Mouse (Mus musculus) hindbrain, embryonic 10.5 days (tissue): Measurements from ENCODE around the gene Kif3c. TPM values are rescaled to one million over a fixed set of nuclear protein-coding genes. Genes with fewer than 3 reads are reported as not detected.

Experiments
- DNase-seq: peaks from one replicate; pipeline ENCODE4 v3.0.0-alpha.2; 2017; ENCODE audit warnings: low spot score
- H3K27ac ChIP-seq: fragments of 300-500 bp; sonication (generic); 2 replicates; pipeline ENCODE4 v1.5.1; 2016; ENCODE audit warnings: mild to moderate bottlenecking, moderate library complexity
- H3K27me3 ChIP-seq: fragments of 300-500 bp; sonication (generic); 2 replicates; pipeline ENCODE4 v1.6.1; 2016; ENCODE audit warnings: mild to moderate bottlenecking; ENCODE audit not compliant: poor library complexity, insufficient read depth, severe bottlenecking
- H3K36me3 ChIP-seq: fragments of 300-500 bp; sonication (generic); 2 replicates; pipeline ENCODE4 v1.6.1; 2016; ENCODE audit warnings: mild to moderate bottlenecking, moderate library complexity
- H3K4me1 ChIP-seq: fragments of 300-500 bp; sonication (generic); replicated peaks from 2 replicates; pipeline ENCODE4 v1.6.1; 2016; ENCODE audit warnings: mild to moderate bottlenecking
- H3K4me3 ChIP-seq: fragments of 300-500 bp; sonication (generic); 2 replicates; pipeline ENCODE4 v1.5.1; 2016; ENCODE audit warnings: mild to moderate bottlenecking, moderate library complexity
- H3K9me3 ChIP-seq: fragments of 300-500 bp; sonication (generic); 2 replicates; pipeline ENCODE4 v1.6.1; 2016; ENCODE audit warnings: mild to moderate bottlenecking, moderate library complexity
- WGBS: fragments of 180-500 bp; shearing (Covaris S2); methylation state at CpG from one replicate; pipeline ENCODE4 v1.1.7; 2016; 5-methylcytosine and 5-hydroxymethylcytosine counted together
- polyA plus RNA-seq: library from polyadenylated mRNA; unstranded; fragments of >200 nt; fragmentation: Nextera tagmentation; extraction: Ambion mirVana; gene quantifications from 2 replicates; pipeline ENCODE4 v1.2.1, GENCODE M21; 2016

Gene Kif3c
- polyA plus RNA-seq, 1 experiment from 2014 or later, result 32.5 TPM

GRCm38 (mm10) chr12:3373566-3373965 is 8.6 kb downstream of the Kif3c start:
- Histone ChIP-seq H3K27ac (no peak overlapping the region), H3K9me3 (no peaks in the 10 kb centered on the region), H3K36me3 (peaks cover 39% of the 10 kb centered on the region), H3K27me3 (no peaks in the 10 kb centered on the region), H3K4me3 (no peak overlapping the region), H3K4me1 (peaks cover 38% of the 10 kb centered on the region)
- no peak for DNase-seq
- WGBS, result 92% methylated on average over 6 of the region's 6 CpGs

GRCm38 (mm10) chr12:3374552-3374951 is 9.6 kb downstream of the Kif3c start:
- Histone ChIP-seq H3K27me3 (no peaks in the 10 kb centered on the region), H3K4me3 (no peak overlapping the region), H3K27ac (no peak overlapping the region), H3K9me3 (no peaks in the 10 kb centered on the region), H3K36me3 (peaks cover 37% of the 10 kb centered on the region), H3K4me1 (peaks cover 28% of the 10 kb centered on the region)
- WGBS, result 79% methylated on average over 5 of the region's 5 CpGs
- DNase-seq, result no peak

- DNase-seq, result no peak
- H3K4me3 ChIP-seq, result no peak overlapping the region
Measured at GRCm38 (mm10) chr12:3377190-3377589, 12.3 kb downstream of the Kif3c start.

GRCm38 (mm10) chr12:3377755-3378154 is 12.8 kb downstream of the Kif3c start:
- WGBS, result 81% methylated on average over 5 of the region's 5 CpGs
- no peak overlapping the region for H3K27ac ChIP-seq
- H3K9me3 ChIP-seq, result no peaks in the 10 kb centered on the region
- no peaks in the 10 kb centered on the region for H3K4me1 ChIP-seq
- no peak overlapping the region for H3K4me3 ChIP-seq
- peaks cover 61% of the 10 kb centered on the region for H3K36me3 ChIP-seq
- DNase-seq, result no peak
- H3K27me3 ChIP-seq, result no peaks in the 10 kb centered on the region

More at GRCm38 (mm10) chr12:3377190-3377589, 12.3 kb downstream of the Kif3c start:
- Histone ChIP-seq H3K27ac (no peak overlapping the region), H3K36me3 (peaks cover 55% of the 10 kb centered on the region), H3K27me3 (no peaks in the 10 kb centered on the region), H3K4me1 (peaks cover 2% of the 10 kb centered on the region; the same call in 1 of the 2 replicates), H3K9me3 (no peaks in the 10 kb centered on the region)
- WGBS, result 25% methylated on average over 3 of the region's 3 CpGs

- WGBS, result 78% methylated on average over 1 of the region's 1 CpGs
Measured at GRCm38 (mm10) chr12:3384860-3385259, 19.9 kb downstream of the Kif3c start.

GRCm38 (mm10) chr12:3385271-3385670 is 20.3 kb downstream of the Kif3c start:
- 84% methylated on average over 6 of the region's 6 CpGs for WGBS
- no peak for DNase-seq
- H3K27me3 ChIP-seq, result no peaks in the 10 kb centered on the region
- H3K36me3 ChIP-seq, result peaks cover 90% of the 10 kb centered on the region
- H3K27ac ChIP-seq, result no peak overlapping the region
- no peak overlapping the region for H3K4me3 ChIP-seq
- H3K9me3 ChIP-seq, result 0 out of 2 replicates have a peak, but pooled peaks cover 2% of the 10 kb centered on the region
- H3K4me1 ChIP-seq, result 0 out of 2 replicates have a peak, but pooled peaks cover 8% of the 10 kb centered on the region

More at GRCm38 (mm10) chr12:3384860-3385259, 19.9 kb downstream of the Kif3c start:
- H3K27me3 ChIP-seq, result no peaks in the 10 kb centered on the region
- H3K4me1 ChIP-seq, result 0 out of 2 replicates have a peak, but pooled peaks cover 8% of the 10 kb centered on the region
- H3K27ac ChIP-seq, result no peak overlapping the region
- H3K9me3 ChIP-seq, result 0 out of 2 replicates have a peak, but pooled peaks cover 2% of the 10 kb centered on the region
- DNase-seq, result no peak
- peaks cover 86% of the 10 kb centered on the region for H3K36me3 ChIP-seq
- H3K4me3 ChIP-seq, result no peak overlapping the region

DNA sequence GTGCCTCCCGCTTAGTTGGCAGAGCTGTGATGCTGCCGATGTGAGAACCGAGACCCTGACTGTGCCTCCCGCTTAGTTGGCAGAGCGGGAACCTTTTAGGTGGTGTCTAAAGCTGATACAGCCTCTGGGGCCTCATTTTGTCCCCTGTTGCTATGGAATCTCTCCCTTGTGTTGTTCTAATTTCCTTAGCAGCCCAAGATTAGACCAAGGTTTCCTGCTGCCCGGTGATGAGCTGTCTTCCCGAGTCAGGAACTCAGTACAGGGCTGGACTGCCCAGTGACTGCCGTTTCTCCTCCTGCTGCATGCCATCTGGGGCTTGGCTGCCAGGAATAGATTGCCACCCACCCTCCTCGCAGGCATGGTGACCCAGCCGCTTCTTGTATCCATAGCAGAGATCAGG is 21.0 kb downstream of the Kif3c start:
- no peak for DNase-seq
- peaks cover 89% of the 10 kb centered on the region for H3K36me3 ChIP-seq
- H3K4me3 ChIP-seq, result no peak overlapping the region
- H3K4me1 ChIP-seq, result 0 out of 2 replicates have a peak, but pooled peaks cover 8% of the 10 kb centered on the region
- WGBS, result 82% methylated on average over 10 of the region's 10 CpGs
- H3K27me3 ChIP-seq, result no peaks in the 10 kb centered on the region
- no peak overlapping the region for H3K27ac ChIP-seq
- H3K9me3 ChIP-seq, result 0 out of 2 replicates have a peak, but pooled peaks cover 2% of the 10 kb centered on the region

DNA sequence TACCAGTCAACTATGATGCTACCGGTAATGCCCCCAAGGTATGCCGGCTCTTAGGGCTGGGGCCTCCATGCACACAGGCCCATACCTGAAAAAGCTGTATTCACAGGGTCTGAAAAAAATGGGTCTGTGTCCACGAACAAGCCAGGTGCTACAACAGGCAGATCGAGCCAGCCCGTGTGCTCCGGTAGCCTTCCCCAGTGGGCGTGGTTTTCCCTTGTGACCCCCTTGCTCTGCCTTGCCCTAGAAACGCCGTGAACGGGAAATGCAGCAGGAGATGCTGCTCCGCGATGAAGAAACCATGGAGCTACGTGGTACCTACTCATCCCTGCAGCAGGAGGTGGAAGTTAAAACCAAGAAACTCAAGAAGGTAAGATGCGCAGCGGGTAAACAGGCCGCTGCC is 23.0 kb downstream of the Kif3c start:
- DNase-seq, result no peak
- Histone ChIP-seq H3K4me3 (no peak overlapping the region), H3K27me3 (no peaks in the 10 kb centered on the region), H3K9me3 (0 out of 2 replicates have a peak, but pooled peaks cover 2% of the 10 kb centered on the region), H3K36me3 (peaks cover 82% of the 10 kb centered on the region), H3K27ac (no peak overlapping the region), H3K4me1 (peaks cover 11% of the 10 kb centered on the region; the same call in 1 of the 2 replicates)
- WGBS, result 91% methylated on average over 16 of the region's 16 CpGs

DNA sequence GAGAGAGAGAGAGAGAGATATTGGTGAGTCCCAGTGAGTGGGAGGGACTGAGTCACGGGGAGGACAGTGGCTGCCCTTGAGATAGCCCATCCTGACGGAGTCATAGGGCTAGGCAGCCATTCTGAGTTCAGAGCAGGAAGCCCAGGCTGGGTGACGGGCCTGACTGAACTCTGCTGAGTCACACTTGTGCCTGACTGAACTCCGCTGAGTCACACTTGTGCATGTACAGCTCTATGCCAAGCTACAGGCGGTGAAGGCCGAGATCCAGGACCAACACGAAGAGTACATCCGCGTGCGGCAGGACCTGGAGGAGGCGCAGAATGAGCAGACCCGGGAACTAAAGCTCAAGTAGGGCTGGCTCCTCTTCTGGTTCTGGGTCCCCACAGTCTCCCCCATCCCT is 24.5 kb downstream of the Kif3c start:
- H3K9me3 ChIP-seq, result 0 out of 2 replicates have a peak, but pooled peaks cover 2% of the 10 kb centered on the region
- no peak overlapping the region for H3K27ac ChIP-seq
- no peak overlapping the region for H3K4me3 ChIP-seq
- peaks cover 84% of the 10 kb centered on the region for H3K36me3 ChIP-seq
- peaks cover 12% of the 10 kb centered on the region; the same call in 1 of the 2 replicates for H3K4me1 ChIP-seq
- DNase-seq, result no peak
- 91% methylated on average over 12 of the region's 12 CpGs for WGBS
- H3K27me3 ChIP-seq, result no peaks in the 10 kb centered on the region

DNA sequence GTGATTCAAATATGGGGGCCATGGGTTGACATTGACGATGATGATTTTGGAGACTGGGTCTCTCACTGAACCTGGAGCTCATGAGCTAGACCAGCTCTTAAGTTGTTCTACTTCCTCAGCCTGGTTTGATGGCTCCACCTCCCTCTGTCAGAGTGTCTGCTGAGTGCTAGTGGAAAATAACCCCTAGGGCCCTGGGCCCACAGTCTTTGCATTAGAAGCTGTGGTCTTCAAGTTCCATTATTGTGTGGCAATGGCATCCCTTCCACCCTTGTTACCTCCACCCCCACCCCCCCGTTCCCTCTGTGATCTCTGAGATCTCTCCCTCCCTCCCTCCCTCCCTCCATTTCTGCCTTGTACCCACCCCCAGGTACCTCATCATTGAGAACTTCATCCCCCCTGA is 25.1 kb downstream of the Kif3c start:
- no peak overlapping the region for H3K4me3 ChIP-seq
- H3K9me3 ChIP-seq, result 0 out of 2 replicates have a peak, but pooled peaks cover 2% of the 10 kb centered on the region
- no peaks in the 10 kb centered on the region for H3K27me3 ChIP-seq
- peaks cover 83% of the 10 kb centered on the region for H3K36me3 ChIP-seq
- WGBS, result 89% methylated on average over 2 of the region's 2 CpGs
- peaks cover 12% of the 10 kb centered on the region; the same call in 1 of the 2 replicates for H3K4me1 ChIP-seq
- DNase-seq, result no peak
- H3K27ac ChIP-seq, result no peak overlapping the region

- peaks cover 84% of the 10 kb centered on the region for H3K36me3 ChIP-seq
- H3K4me3 ChIP-seq, result no peak overlapping the region
- 34% methylated on average over 12 of the region's 12 CpGs for WGBS
- no peak overlapping the region for H3K27ac ChIP-seq
- H3K9me3 ChIP-seq, result 0 out of 2 replicates have a peak, but pooled peaks cover 2% of the 10 kb centered on the region
- no peaks in the 10 kb centered on the region for H3K27me3 ChIP-seq
- DNase-seq, result peak; percentile 83
- peaks cover 9% of the 10 kb centered on the region; the same call in 1 of the 2 replicates for H3K4me1 ChIP-seq
Measured at GRCm38 (mm10) chr12:3390577-3391262, 25.8 kb downstream of the Kif3c start.

GRCm38 (mm10) chr12:3391276-3391675 is 26.3 kb downstream of the Kif3c start:
- no peak overlapping the region for H3K4me3 ChIP-seq
- no peaks in the 10 kb centered on the region for H3K27me3 ChIP-seq
- H3K27ac ChIP-seq, result no peak overlapping the region
- no peak for DNase-seq
- 0 out of 2 replicates have a peak, but pooled peaks cover 2% of the 10 kb centered on the region for H3K9me3 ChIP-seq
- H3K4me1 ChIP-seq, result peaks cover 4% of the 10 kb centered on the region; the same call in 1 of the 2 replicates
- WGBS, result 73% methylated on average over 1 of the region's 1 CpGs
- H3K36me3 ChIP-seq, result peaks cover 78% of the 10 kb centered on the region

GRCm38 (mm10) chr12:3393140-3393539 is 28.2 kb downstream of the Kif3c start:
- H3K9me3 ChIP-seq, result 0 out of 2 replicates have a peak, but pooled peaks cover 2% of the 10 kb centered on the region
- no peaks in the 10 kb centered on the region for H3K27me3 ChIP-seq
- 63% methylated on average over 4 of the region's 4 CpGs for WGBS
- H3K36me3 ChIP-seq, result peaks cover 78% of the 10 kb centered on the region
- no peak overlapping the region for H3K27ac ChIP-seq
- H3K4me1 ChIP-seq, result peaks cover 4% of the 10 kb centered on the region; the same call in 1 of the 2 replicates
- DNase-seq, result no peak
- H3K4me3 ChIP-seq, result no peak overlapping the region
